Mouse (Mus musculus) common myeloid progenitor, adult 5-6 weeks (primary cell): ENCODE results near the gene Kcnk16. TPM values are rescaled to one million over a fixed set of nuclear protein-coding genes. Genes with fewer than 3 reads are reported as not detected.

Source experiments
- ATAC-seq: replicated peaks from 2 replicates; pipeline ENCODE4 v1.8.0; 2016; ENCODE audit warnings: low read depth, mild to moderate bottlenecking, moderate TSS enrichment, inconsistent platforms; ENCODE audit not compliant: poor library complexity, severe bottlenecking
- total RNA-seq: library from RNA; stranded (forward); fragments of 200-1000, 187-1606 nt; gene quantifications from 2 replicates; pipeline ENCODE4 v1.2.3, GENCODE M21; 2017

Gene Kcnk16
- total RNA-seq, 1 experiment from 2014 or later, result not detected

GRCm38 (mm10) chr14:20233016-20233980 is 35.7 kb downstream of the Kcnk16 start:
- no peak for ATAC-seq

GRCm38 (mm10) chr14:20230063-20230491 is 38.9 kb downstream of the Kcnk16 start:
- ATAC-seq, result no peak

GRCm38 (mm10) chr14:20229437-20229836 is 39.6 kb downstream of the Kcnk16 start:
- ATAC-seq, result no peak

GRCm38 (mm10) chr14:20228336-20228735 is 40.7 kb downstream of the Kcnk16 start:
- no peak for ATAC-seq

- no peak for ATAC-seq
These were observed 42.0 kb downstream of the Kcnk16 start for GRCm38 (mm10) chr14:20226982-20227381.

GRCm38 (mm10) chr14:20226488-20226887 is 42.5 kb downstream of the Kcnk16 start:
- no peak for ATAC-seq

GRCm38 (mm10) chr14:20225525-20225924 is 43.5 kb downstream of the Kcnk16 start:
- no peak for ATAC-seq

GRCm38 (mm10) chr14:20224576-20225218 is 44.3 kb downstream of the Kcnk16 start:
- no peak for ATAC-seq

GRCm38 (mm10) chr14:20224163-20224562 is 44.8 kb downstream of the Kcnk16 start:
- 0 out of 2 replicates have a peak, but pooled peaks have one; percentile 40 for ATAC-seq

GRCm38 (mm10) chr14:20223253-20223652 is 45.7 kb downstream of the Kcnk16 start:
- peak; percentile 48; the same call in 1 of the 2 replicates for ATAC-seq

GRCm38 (mm10) chr14:20221083-20221482 is 47.9 kb downstream of the Kcnk16 start:
- no peak for ATAC-seq

- no peak for ATAC-seq
These were observed 49.1 kb downstream of the Kcnk16 start for GRCm38 (mm10) chr14:20219849-20220248.

GRCm38 (mm10) chr14:20217299-20217864 is 51.6 kb downstream of the Kcnk16 start:
- no peak for ATAC-seq

GRCm38 (mm10) chr14:20216561-20217298 is 52.3 kb downstream of the Kcnk16 start:
- ATAC-seq, result no peak

GRCm38 (mm10) chr14:20215826-20216225 is 53.2 kb downstream of the Kcnk16 start:
- ATAC-seq, result peak; percentile 79

- ATAC-seq, result no peak
These were observed 54.9 kb downstream of the Kcnk16 start for GRCm38 (mm10) chr14:20214125-20214524.

GRCm38 (mm10) chr14:20211754-20212601 is 57.0 kb downstream of the Kcnk16 start:
- ATAC-seq, result peak; percentile 50
